Mouse (Mus musculus) kidney, adult 2 months (tissue): Measurements from ENCODE around the gene Kctd15.

ENCODE experiments used
- CTCF ChIP-seq: fragments of 200-500 bp; conservative IDR thresholded peaks from 2 replicates; pipeline ENCODE4 v1.5.1; 2011; ENCODE audit warnings: low read depth, mild to moderate bottlenecking, control low read depth, low read length, moderate library complexity, mixed read lengths; ENCODE audit not compliant: insufficient read depth, insufficient read length
- POLR2A ChIP-seq: fragments of 200-500 bp; IDR thresholded peaks from one replicate; pipeline ENCODE4 v1.6.1; 2011; ENCODE audit warnings: low read depth, low read length, control low read depth

DNA sequence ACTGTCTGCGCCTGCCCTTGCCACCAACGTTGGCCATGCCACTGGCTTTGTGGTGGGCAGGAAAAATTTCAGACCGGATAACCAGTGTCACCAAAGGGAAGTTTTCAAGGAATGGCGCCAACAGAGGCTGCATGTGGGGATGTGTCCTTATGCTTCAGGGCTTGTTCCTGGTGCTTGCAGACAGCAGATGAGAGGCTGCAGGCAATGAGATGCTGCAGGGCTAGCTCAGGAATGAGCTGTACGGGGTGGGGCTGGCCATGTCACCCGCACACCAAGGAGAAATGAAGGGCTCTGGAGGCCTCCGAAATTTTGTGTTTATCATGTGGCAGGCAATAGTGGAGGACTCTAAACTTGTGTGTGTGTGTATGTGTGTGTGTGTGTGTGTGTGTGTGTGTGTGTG lies 6.6 kb upstream of the Kctd15 start:
- no peak for TF ChIP-seq POLR2A
- no peak for TF ChIP-seq CTCF
